Mouse (Mus musculus): ENCODE data around the gene Pank4. TPM values are rescaled to one million over a fixed set of nuclear protein-coding genes. Genes with fewer than 3 reads are reported as not detected.
A peak's percentile ranks its signal among the peaks of the same experiment; 100 is the strongest.

Gene Pank4
- polyA plus RNA-seq, 1 experiment from 2014 or later: 37.8 TPM

DNA sequence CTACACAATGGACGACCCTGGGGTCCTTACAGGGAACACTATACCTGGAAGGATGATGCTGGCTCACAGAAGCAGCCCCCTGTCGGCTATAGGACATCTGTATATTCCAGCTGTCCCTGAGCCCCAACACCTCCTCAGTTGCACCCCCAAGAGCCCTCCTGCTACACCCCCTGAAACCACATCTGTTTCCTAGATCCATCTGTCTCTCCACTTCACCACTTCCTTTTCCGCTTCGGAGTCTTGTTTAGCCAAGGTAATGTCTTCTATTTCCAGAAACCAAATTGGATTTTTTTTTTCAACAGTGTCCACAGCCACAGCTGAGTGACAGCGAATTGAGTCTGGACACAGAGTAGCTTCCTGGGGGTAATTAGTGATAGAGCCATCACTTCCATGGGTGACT lies 35.5 kb downstream of the Pank4 start:
- H3K9me3 ChIP-seq (ENCODE audit: control insufficient read depth, low read length): no peaks in the 10 kb centered on the region
- WGBS: 90% methylated on average over 5 of the region's 5 CpGs
- ATAC-seq: no peak
- no peak overlapping the region for H3K4me2 ChIP-seq (ENCODE audit: low read length)
- H3K9ac ChIP-seq (ENCODE audit: low read depth, low read length): no peak overlapping the region
- H3K4me1 ChIP-seq (ENCODE audit: control insufficient read depth, insufficient read depth, low read depth, low read length): peaks cover 12% of the 10 kb centered on the region
- H3K27me3 ChIP-seq (replicated peaks; ENCODE audit: control insufficient read depth, insufficient read depth, low read length): no peaks in the 10 kb centered on the region
- H3K36me3 ChIP-seq (ENCODE audit: control insufficient read depth, insufficient read depth, low read length): peaks cover 2% of the 10 kb centered on the region; the same call in 1 of the 2 replicates
- no peak overlapping the region for H3K27ac ChIP-seq (ENCODE audit: low read depth, low read length)
- no peak overlapping the region for H3K4me3 ChIP-seq (ENCODE audit: low read length)

DNA sequence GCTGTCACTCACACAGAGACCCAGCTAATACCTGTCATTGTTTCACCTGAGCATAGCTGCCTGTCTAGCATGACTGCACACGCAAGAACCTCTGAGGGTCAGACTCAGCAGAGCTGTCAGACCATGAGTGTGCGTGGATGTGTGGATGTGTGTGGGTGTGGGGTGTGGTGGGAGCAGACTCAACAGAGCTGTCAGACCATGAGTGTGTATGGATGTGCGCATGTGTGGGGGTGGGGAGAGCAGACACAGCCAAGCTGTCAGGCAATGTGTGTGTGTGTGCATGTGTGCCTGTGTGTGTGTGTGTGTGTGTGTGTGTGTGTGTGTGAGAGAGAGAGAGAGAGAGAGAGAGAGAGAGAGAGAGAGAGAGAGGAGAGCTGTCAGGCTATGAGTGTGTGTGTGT lies 41.4 kb downstream of the Pank4 start:
- H3K4me3 ChIP-seq (ENCODE audit: low read length): no peak overlapping the region
- no peaks in the 10 kb centered on the region for H3K27me3 ChIP-seq (replicated peaks; ENCODE audit: control insufficient read depth, insufficient read depth, low read length)
- ATAC-seq: peak; percentile 51; the same call in 1 of the 2 replicates
- no peak overlapping the region for H3K27ac ChIP-seq (ENCODE audit: low read depth, low read length)
- 0 out of 2 replicates have a peak, but pooled peaks cover 3% of the 10 kb centered on the region for H3K4me1 ChIP-seq (ENCODE audit: control insufficient read depth, insufficient read depth, low read depth, low read length)
- H3K9me3 ChIP-seq (ENCODE audit: control insufficient read depth, low read length): no peaks in the 10 kb centered on the region
- 90% methylated on average over 3 of the region's 3 CpGs for WGBS
- no peaks in the 10 kb centered on the region for H3K36me3 ChIP-seq (ENCODE audit: control insufficient read depth, insufficient read depth, low read length)
- H3K9ac ChIP-seq (ENCODE audit: low read depth, low read length): no peak overlapping the region
- H3K4me2 ChIP-seq (ENCODE audit: low read length): no peak overlapping the region

DNA sequence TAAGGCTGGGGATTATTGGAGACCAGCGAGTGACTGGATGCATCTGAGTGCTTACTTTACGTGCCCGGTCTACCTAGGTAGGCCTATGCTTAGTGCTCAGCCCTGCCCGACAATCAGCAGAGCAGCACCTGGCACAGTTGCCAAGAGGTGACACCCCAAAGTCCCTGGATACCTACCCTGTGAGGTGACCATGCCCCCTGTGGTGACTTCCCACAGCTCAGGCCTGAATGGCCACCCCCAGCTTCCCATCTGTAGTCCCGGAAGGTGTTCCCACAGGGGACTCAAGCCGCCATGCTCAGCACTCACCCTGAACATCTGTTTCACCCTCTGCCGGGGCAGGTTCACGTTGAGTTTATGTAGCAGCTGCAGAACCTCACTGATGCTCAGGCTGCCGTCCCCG lies 42.4 kb downstream of the Pank4 start:
- Histone ChIP-seq H3K27ac (ENCODE audit: low read depth, low read length) (no peak overlapping the region), H3K4me2 (ENCODE audit: low read length) (no peak overlapping the region), H3K4me3 (ENCODE audit: low read length) (no peak overlapping the region), H3K9ac (ENCODE audit: low read depth, low read length) (no peak overlapping the region), H3K4me1 (ENCODE audit: control insufficient read depth, insufficient read depth, low read depth, low read length) (peaks cover 7% of the 10 kb centered on the region; the same call in 1 of the 2 replicates), H3K36me3 (ENCODE audit: control insufficient read depth, insufficient read depth, low read length) (no peaks in the 10 kb centered on the region), H3K9me3 (ENCODE audit: control insufficient read depth, low read length) (no peaks in the 10 kb centered on the region), H3K27me3 (replicated peaks; ENCODE audit: control insufficient read depth, insufficient read depth, low read length) (no peaks in the 10 kb centered on the region)
- ATAC-seq: no peak
- 63% methylated on average over 10 of the region's 10 CpGs for WGBS

DNA sequence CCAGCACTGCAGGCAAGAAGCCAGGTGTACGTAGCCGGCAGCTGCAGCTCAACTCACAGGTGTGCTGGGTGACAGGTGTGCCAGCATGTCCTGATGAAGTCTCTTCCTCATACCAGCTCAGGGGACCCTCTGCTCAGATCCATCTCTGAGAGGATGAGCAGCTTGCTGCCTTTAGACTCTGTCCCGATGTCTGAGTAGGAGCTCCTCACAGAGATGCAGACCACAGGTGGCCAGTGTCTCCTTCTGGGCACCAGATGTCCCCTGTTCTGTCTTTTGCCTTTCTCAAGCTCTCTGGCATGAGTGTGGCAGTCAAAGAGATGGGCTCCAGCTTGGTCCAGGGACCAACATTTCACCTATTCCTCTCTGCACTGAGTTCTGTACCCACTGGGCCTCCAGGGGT lies 43.7 kb downstream of the Pank4 start:
- Histone ChIP-seq H3K27ac (ENCODE audit: low read depth, low read length) (no peak overlapping the region), H3K4me3 (ENCODE audit: low read length) (no peak overlapping the region), H3K4me2 (ENCODE audit: low read length) (no peak overlapping the region), H3K9me3 (ENCODE audit: control insufficient read depth, low read length) (no peaks in the 10 kb centered on the region), H3K9ac (ENCODE audit: low read depth, low read length) (no peak overlapping the region), H3K4me1 (ENCODE audit: control insufficient read depth, insufficient read depth, low read depth, low read length) (peaks cover 16% of the 10 kb centered on the region; the same call in 1 of the 2 replicates), H3K36me3 (ENCODE audit: control insufficient read depth, insufficient read depth, low read length) (no peaks in the 10 kb centered on the region), H3K27me3 (replicated peaks; ENCODE audit: control insufficient read depth, insufficient read depth, low read length) (no peaks in the 10 kb centered on the region)
- WGBS: 78% methylated on average over 3 of the region's 3 CpGs
- ATAC-seq: no peak

DNA sequence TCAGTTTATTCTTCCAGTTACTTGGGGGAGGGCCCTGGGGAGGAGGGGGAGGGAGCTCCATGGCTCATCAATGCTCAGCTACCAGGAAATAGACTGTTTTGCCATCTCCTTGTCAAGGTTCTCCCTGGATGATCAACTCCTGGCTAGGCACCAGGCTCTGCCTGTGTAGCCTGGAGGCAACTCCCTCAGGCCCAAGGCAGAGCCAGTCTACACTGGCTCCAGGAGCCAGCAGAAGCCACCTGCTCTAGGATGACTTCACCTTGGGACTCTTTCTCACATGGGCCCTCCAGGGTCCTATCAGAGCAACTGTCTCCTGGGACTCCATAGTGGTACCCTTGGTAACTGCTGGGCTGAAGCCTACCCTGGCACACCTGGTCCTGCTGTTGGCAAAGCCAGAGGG lies 44.2 kb downstream of the Pank4 start:
- no peaks in the 10 kb centered on the region for H3K27me3 ChIP-seq (replicated peaks; ENCODE audit: control insufficient read depth, insufficient read depth, low read length)
- ATAC-seq: no peak
- H3K4me2 ChIP-seq (ENCODE audit: low read length): no peak overlapping the region
- H3K4me3 ChIP-seq (ENCODE audit: low read length): no peak overlapping the region
- H3K4me1 ChIP-seq (ENCODE audit: control insufficient read depth, insufficient read depth, low read depth, low read length): peaks cover 16% of the 10 kb centered on the region; the same call in 1 of the 2 replicates
- no peaks in the 10 kb centered on the region for H3K36me3 ChIP-seq (ENCODE audit: control insufficient read depth, insufficient read depth, low read length)
- no peak overlapping the region for H3K9ac ChIP-seq (ENCODE audit: low read depth, low read length)
- H3K9me3 ChIP-seq (ENCODE audit: control insufficient read depth, low read length): no peaks in the 10 kb centered on the region
- no peak overlapping the region for H3K27ac ChIP-seq (ENCODE audit: low read depth, low read length)

DNA sequence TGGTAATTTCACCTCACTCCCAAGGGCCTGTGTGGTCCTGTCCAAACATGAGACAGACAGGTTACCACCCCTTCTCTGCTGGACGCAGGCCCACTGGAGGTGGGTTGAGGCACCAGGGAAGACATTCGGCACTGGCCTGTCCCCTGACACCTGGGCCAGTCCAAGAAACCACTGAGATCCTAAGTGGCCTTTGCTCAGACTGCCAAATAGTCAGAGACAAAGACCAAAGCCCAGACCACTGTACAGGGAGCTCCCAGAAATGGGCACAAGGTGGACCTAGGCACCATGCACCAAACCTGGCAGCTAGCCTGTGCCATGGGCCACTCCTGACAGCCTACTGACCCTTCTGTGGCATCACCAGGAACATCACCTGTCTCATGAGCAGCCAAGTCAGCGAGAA lies 45.3 kb downstream of the Pank4 start:
- Histone ChIP-seq H3K27me3 (replicated peaks; ENCODE audit: control insufficient read depth, insufficient read depth, low read length) (no peaks in the 10 kb centered on the region), H3K36me3 (ENCODE audit: control insufficient read depth, insufficient read depth, low read length) (no peaks in the 10 kb centered on the region), H3K9ac (ENCODE audit: low read depth, low read length) (no peak overlapping the region), H3K4me1 (ENCODE audit: control insufficient read depth, insufficient read depth, low read depth, low read length) (peaks cover 16% of the 10 kb centered on the region; the same call in 1 of the 2 replicates), H3K27ac (ENCODE audit: low read depth, low read length) (no peak overlapping the region), H3K9me3 (ENCODE audit: control insufficient read depth, low read length) (no peaks in the 10 kb centered on the region), H3K4me2 (ENCODE audit: low read length) (no peak overlapping the region), H3K4me3 (ENCODE audit: low read length) (no peak overlapping the region)
- 92% methylated on average over 3 of the region's 3 CpGs for WGBS
- no peak for ATAC-seq

DNA sequence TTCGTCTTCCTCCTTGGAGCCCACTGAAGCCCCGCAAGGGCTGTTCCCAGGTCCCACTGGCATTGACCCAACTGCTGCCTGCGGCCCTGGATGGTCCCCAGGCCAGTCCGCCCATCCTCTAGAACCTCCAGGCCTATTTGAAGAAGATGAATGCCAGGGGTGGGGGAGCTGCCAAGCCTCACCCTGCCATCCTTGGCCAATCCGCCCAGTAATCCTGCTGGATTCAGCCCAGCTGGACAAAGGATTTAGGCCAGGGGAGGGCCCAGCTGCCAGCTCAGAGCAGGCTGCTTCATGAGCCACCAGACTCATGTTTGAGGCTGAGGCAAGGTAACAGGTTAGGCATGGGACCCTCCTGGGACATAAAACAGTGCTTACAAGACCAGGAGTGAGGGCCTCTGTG lies 46.9 kb downstream of the Pank4 start:
- Histone ChIP-seq H3K27me3 (replicated peaks; ENCODE audit: control insufficient read depth, insufficient read depth, low read length) (no peaks in the 10 kb centered on the region), H3K4me3 (ENCODE audit: low read length) (no peak overlapping the region), H3K4me1 (ENCODE audit: control insufficient read depth, insufficient read depth, low read depth, low read length) (peaks cover 16% of the 10 kb centered on the region; the same call in 1 of the 2 replicates), H3K27ac (ENCODE audit: low read depth, low read length) (peak overlapping the region; percentile 49; the same call in 1 of the 2 replicates), H3K36me3 (ENCODE audit: control insufficient read depth, insufficient read depth, low read length) (no peaks in the 10 kb centered on the region), H3K9me3 (ENCODE audit: control insufficient read depth, low read length) (no peaks in the 10 kb centered on the region), H3K9ac (ENCODE audit: low read depth, low read length) (no peak overlapping the region), H3K4me2 (ENCODE audit: low read length) (no peak overlapping the region)
- WGBS: 70% methylated on average over 5 of the region's 5 CpGs
- peak; percentile 62; the same call in 1 of the 2 replicates for ATAC-seq

DNA sequence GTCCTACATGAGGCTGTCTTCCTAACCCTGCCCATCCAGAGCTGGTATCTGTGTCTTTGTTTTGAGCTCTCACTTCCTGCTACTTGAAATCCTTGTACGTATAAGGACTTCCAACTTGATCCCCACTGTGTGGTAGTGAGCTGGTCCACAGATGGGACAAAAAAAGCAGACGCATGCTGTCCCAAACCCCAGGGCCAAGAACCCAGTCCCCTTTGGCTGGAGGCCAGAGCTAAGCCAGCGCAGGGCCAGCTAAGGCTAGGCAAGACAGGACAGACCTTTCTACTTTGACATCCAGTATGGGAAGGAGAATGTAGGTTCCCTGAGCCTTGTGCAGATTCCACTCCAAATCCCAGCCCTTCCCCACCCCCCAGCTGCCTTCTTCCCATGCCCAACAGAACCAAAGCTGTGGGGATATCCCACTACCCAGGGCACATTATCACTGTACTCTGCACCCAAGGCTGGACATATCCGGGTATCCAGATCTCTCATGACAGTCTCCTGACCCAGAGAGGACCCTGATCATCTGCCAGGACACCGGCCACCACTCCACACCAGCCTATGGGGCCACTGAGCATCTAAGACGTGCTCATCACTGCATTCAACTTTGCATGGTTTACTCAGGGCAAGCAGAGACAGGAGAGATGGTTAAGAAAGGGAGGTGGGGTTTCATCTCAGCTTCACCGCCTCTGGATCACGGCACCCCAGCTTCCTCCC lies 47.5 kb downstream of the Pank4 start:
- Histone ChIP-seq H3K4me1 (ENCODE audit: control insufficient read depth, insufficient read depth, low read depth, low read length) (peaks cover 15% of the 10 kb centered on the region; the same call in 1 of the 2 replicates), H3K4me2 (ENCODE audit: low read length) (no peak overlapping the region), H3K36me3 (ENCODE audit: control insufficient read depth, insufficient read depth, low read length) (no peaks in the 10 kb centered on the region), H3K27ac (ENCODE audit: low read depth, low read length) (peak overlapping the region; percentile 49; the same call in 1 of the 2 replicates), H3K4me3 (ENCODE audit: low read length) (no peak overlapping the region), H3K9me3 (ENCODE audit: control insufficient read depth, low read length) (no peaks in the 10 kb centered on the region), H3K27me3 (replicated peaks; ENCODE audit: control insufficient read depth, insufficient read depth, low read length) (no peaks in the 10 kb centered on the region), H3K9ac (ENCODE audit: low read depth, low read length) (no peak overlapping the region)
- WGBS: 76% methylated on average over 8 of the region's 8 CpGs
- ATAC-seq: no peak

DNA sequence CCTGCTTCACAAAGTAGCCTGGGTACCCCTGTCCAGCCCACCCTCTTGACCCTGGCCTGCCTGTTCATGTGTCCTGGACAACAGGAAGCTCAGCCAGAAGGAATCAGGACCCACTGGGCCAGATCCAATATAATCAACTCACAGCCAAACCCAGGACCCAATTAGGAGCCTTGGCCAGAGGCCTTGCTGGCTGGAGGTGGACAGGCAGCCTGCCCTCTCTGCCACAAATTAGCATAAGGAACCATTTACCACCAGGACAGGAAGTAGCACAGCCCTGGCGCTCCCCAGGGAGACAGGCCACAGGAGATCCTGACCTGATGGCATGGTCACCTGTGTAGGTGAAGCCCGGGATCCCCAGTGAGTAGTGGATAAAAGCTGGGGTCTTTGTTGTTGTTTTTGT lies 48.2 kb downstream of the Pank4 start:
- WGBS: 72% methylated on average over 2 of the region's 2 CpGs
- Histone ChIP-seq H3K27me3 (replicated peaks; ENCODE audit: control insufficient read depth, insufficient read depth, low read length) (no peaks in the 10 kb centered on the region), H3K4me1 (ENCODE audit: control insufficient read depth, insufficient read depth, low read depth, low read length) (peaks cover 15% of the 10 kb centered on the region; the same call in 1 of the 2 replicates), H3K4me2 (ENCODE audit: low read length) (no peak overlapping the region), H3K27ac (ENCODE audit: low read depth, low read length) (no peak overlapping the region), H3K9ac (ENCODE audit: low read depth, low read length) (0 out of 2 replicates have a peak overlapping the region, but pooled peaks have one; percentile 13), H3K4me3 (ENCODE audit: low read length) (no peak overlapping the region), H3K9me3 (ENCODE audit: control insufficient read depth, low read length) (no peaks in the 10 kb centered on the region), H3K36me3 (ENCODE audit: control insufficient read depth, insufficient read depth, low read length) (no peaks in the 10 kb centered on the region)
- no peak for ATAC-seq
